Mouse (Mus musculus): ENCODE measurements around the gene Tmem184a. TPM values are rescaled to one million over a fixed set of nuclear protein-coding genes. Genes with fewer than 3 reads are reported as not detected.

Tmem184a gene
- total RNA-seq, 4 experiments from 2014 or later, result 0.37 to 1.1 (median 0.68) TPM

DNA sequence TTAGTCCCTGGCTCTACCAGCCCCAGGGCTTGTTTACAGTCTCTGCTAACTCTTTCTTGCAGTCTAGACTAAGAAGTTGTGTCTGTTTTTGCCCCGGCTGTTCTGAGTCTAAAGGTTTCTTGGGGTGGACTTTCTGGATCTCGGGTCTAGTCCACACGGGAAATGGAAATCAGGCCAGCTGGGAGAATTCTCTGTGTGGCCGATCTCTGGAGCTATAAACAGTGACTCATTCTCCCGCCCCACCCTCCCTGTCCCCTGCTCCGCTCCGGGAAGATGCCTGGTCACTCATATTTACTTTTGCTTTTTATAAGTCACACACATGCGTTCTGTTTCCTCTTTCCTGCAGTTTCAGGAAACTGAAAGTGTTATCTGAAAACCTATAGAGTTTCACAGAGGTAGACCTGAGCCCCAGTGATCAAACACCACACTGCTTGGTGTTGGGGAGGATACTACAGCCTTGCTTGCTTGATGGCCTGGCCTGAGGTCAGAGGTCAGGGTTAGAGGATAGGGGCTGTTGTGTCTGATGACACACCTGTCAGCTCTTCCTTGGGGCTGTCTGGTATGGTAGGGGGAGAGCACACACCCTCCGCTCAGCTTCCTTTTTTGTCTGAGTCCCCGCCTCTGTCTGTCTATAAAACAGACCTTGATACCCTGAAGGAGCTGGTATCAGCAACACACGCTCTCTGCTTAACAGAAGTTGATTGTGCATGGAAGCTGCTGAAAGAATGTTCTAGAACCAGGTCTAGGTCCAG lies 26.2 kb downstream of the Tmem184a start:
- no peak for DNase-seq (ENCODE audit: low spot score in 2 of 2)

DNA sequence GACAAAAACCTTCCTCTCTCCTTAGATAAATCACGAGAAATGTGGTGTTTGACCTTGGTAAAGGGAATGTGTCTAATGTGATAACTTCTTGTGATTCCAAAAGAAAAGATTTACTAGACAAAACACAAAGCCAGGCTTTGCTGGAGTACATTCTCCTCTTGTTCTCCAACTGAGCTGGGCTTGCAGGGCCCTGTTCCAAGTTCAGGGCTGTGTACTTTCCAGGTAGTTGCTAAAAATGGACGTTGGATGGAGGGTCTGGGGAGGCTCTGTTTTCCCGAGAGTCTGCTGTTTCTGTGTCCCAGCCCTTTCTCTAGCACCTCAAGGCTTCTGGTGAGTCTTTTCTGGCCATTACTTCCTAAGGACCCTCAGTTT lies 26.8 kb downstream of the Tmem184a start:
- no peak for DNase-seq (ENCODE audit: low spot score in 2 of 2)

DNA sequence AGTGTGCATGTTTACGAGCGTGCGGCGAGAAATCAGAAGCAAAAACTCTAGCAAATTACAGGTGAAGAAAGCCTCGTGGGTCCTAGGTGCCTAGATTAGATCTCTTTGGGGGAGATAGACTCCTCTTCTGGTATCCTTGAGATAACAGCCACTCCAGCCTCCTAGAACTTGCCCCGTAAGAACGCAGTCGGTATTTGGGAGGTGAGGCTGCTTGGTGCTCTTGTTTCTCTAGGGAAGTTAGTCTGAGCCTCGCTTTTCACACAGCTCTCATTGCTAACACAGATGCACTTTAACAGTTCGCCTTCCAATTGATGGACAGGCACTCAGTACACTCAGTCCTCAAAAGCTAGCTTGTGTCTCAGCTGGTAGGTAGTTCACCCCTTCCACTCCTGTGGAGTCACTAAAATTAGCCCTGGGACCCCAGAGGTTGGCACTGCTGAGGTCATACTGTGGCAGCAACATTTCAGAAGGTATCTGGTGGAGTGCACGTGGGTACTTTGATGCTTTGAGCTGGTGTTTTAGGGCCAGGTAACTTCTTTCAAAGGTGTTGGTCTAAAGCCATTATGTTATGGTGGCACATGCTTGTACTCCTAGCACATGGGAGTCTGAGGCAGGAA lies 27.4 kb downstream of the Tmem184a start:
- no peak for DNase-seq (ENCODE audit: low spot score in 2 of 2)

DNA sequence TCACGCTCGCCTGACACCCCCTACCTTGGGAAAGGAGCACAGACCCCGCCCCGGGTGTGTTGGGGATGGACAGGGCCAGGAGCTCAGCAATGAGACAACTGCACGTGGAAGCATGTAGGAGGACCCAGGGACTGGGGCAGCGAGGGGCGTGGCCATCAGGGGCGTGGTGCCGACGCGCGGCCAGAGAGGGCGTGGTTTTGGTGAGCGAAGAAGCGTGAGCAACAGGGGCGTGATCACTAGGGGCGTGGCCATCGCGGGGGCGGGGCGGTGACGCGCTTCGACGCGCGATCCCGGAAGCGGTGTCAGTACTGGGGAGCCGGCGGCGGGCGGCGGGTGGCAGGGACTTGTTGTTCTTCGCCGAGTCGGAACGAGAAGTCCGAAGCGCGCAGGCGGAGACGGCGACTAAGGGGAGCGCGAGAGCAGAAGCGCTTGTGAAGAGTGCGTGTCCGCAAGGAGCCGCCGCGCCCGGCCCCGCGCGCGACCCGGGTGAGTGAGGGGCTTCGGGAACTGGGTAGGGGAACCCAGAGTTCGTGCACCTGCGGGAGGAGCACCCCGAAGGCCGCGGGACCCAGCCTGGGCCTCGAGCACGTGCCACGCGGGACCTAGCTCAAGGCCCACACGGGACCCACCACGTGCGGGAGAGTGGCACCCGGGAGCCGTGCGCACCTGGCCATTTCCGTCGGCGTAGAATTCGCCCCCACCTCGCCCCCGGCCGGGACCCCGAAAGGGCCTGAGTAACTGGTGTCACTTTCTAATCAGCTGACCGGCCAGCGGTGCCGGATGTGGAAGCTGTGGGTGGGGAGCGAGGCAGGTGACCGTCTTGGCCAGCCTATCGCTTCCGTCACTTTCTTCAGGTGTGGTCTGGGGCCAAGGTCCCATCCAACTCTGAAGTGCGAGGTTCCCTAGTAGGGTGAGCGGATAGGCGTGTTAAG lies 28.2 kb downstream of the Tmem184a start, which contains the start of gene Mafk:
Gene Mafk, plus strand, starts transcription at position 287 of the 932 bp plus-strand sequence.
- peak; percentile 92 to 93 for DNase-seq (ENCODE audit: low spot score in 2 of 2)

DNA sequence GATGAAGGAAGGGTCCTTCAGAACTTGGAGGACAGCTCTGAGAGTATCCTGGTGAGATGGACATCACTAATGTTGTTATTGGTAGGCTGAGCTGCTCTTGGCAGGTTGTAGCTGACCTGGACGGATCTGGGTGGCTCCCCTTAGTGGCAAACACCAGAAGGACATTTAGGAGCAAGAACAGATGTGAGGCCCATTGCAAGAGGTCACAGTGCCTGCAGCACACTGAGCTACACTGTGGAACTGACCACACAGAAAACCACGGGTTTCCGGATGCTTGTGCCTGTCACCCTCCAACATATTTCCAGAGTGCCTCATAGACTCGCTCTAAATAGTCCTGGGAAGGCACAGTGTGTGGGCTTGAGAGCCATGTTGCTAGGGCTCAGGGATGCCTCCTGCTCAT lies 30.3 kb downstream of the Tmem184a start:
- DNase-seq (ENCODE audit: low spot score in 2 of 2), result no peak

DNA sequence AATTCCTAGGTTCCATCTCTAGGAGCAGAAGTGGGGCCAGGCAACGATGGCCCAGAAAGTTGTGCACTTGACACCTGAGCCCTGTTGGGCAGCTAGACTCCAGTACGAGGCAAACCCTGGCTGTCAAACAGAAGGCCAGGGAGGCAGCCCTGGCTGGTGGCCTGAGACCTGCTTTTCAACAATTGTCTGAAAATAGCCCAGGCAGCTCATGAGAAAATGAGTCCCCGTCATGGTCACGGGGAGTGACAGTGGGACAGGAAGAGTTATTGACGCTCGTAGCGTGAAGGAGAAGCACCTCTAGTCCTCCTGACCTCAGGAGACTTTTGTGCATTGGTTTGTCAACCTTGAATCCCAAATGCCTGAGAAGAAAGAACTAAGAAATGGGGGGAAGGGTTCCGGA lies 38.3 kb downstream of the Tmem184a start:
- no peak for DNase-seq (ENCODE audit: low spot score in 2 of 2)

DNA sequence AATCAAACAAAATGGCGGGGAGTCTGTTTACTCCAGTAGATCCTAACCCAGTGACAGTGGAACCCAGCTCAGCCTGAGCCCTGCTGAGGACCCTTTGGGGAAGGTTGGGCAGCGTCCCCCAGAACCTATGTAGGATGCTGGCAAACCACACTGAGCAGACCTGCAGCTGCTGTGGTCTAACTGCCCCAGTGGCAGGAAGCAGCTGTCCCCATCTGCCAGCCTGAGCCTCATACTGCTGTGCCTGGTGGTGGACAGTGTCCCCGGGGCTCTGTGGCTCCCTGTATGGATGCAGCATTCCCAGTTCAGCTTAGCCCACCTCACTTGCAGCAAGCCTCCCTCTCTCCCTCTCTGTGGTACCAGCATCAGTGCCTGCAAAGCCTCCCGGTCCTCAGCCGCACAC lies 42.8 kb downstream of the Tmem184a start:
- no peak for DNase-seq (ENCODE audit: low spot score in 2 of 2)

DNA sequence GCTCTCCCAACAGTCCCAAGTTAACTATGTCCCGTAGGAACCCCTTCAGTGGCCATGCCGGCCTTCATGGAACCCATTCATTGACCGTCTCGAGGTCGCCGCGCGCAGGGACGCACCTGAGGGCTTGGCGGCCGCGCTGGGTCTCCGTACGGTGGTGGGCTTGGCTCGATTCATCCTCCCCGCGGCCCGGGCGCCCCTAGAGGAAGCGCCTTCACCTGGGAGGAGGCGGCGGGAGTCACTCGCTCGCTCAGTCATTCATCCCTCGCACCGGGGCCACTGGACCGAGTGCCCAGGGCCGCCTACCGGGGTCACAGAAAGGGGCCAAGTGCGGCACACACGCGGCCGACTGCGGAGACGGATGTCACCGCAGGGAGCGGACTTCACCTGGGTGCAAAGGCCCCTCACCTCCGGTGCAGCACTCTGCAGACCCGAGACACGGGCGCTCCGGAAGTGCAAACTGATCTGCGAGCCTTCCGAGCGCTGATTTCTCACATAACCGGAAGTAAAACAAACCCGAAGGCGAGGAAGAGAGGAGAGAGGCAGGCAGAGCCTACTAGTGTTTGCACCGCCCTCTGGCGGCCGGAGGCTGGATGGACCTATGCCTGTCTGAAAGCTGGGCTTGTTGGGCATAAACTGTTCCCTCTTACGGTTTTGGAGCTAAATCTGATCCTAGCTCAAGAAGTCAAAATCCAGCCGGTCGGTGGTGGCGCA lies 44.3 kb downstream of the Tmem184a start, which contains the start of gene Ints1:
Gene Ints1, minus strand, starts transcription at position 459 of the 711 bp plus-strand sequence.
- peak; percentile 93 to 97 for DNase-seq (ENCODE audit: low spot score in 2 of 2)

DNA sequence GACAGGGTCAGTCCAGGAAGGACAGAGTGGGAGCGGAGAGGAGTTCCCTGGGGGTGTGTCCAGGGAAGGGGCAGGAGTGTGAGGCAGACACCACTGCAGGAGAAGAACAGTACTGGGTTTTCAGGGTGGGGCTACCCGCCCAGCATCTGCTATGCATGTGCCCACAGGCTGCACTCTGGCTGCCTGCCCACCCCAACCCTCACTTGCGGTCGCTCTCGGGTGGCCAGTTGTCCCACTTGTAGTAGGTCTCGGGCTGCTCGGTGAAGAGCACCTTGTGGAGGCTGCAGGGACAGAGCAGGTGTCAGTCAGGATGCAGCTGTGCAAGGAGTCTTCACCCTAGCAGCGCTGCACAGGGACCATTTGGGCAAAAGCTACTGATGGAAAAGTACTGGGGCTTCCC lies 51.5 kb downstream of the Tmem184a start:
- no peak for DNase-seq (ENCODE audit: low spot score in 2 of 2)

DNA sequence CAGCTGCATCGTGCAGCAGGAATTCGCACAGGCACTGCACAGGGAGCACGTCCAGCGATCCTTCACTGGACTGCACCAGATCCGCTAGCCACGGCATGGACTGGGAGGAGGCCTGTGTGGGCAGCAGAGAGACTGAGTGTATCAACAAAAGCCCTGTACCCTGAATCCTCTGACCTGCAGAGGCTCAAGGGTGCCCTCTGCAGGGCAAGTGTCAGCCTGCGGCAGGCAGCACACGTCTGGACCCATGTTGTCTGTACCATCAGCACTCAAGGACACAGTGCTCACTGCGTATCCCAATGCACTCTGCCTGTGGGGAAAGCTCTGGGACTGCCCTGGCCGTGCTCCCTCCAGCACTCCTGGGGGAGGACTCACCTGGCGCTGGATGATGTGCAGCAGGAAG lies 55.4 kb downstream of the Tmem184a start:
- DNase-seq (ENCODE audit: low spot score in 2 of 2), result no peak

DNA sequence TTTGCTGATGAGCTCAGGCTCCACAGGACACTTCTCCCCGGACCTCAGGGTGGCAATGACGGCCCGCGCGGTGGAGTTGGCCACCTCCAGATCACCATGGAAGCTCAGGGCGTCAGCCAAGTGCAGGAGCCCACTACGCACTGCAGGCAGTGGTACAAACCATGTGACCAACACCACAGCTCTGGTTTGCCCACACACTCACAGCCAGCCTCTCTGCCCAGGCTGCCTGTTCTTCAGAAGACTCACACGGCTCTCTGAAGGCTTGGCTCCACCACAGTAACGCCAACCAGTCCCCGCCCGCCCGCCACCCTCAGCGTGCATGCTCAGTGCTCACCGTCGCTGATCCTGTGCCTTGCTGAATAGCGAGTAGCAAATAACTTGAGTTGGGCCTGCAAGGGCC lies 61.6 kb downstream of the Tmem184a start:
- peak in 1 of 2 experiments; percentile 51 for DNase-seq (ENCODE audit: low spot score in 2 of 2)

DNA sequence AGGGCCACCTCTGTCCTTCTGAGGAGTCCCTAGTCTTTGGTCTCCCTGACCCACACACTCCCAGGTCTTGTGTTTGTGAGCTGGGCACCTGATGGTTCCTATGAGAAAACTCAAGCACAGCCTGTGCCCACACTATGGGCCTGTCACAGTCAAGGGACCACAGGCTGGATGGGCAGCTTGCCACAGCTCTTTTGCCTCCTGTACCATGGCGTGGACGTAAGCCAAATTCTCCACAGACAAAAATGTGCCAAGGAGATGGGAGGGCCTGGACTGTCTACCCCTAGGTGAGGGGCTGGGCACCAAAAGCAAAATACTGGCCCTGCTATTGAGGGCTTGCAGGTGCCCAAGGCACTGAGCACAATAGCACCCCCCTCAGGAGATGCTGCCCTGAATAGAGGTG lies 63.1 kb downstream of the Tmem184a start:
- DNase-seq (ENCODE audit: low spot score in 2 of 2), result no peak

DNA sequence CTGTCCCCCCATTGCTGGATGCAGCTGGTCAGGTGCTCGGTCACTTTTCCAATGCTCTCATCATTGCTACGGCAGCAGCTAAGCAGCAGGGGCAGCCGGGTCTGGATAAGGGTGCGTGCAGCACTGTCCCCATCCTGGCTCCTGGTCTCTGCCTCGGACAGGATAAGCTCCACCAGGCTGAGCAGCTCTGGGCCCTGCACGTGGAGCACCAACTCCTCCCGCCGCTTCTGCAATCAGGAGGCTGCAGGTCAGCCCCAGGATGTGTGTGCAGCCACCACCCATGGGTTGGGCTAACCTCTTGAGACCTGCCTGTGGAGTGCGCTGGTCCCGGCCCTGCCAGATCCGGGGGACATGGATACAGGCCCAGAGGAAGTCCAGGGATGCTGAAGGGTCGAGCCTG lies 63.6 kb downstream of the Tmem184a start:
- DNase-seq (ENCODE audit: low spot score in 2 of 2), result no peak

DNA sequence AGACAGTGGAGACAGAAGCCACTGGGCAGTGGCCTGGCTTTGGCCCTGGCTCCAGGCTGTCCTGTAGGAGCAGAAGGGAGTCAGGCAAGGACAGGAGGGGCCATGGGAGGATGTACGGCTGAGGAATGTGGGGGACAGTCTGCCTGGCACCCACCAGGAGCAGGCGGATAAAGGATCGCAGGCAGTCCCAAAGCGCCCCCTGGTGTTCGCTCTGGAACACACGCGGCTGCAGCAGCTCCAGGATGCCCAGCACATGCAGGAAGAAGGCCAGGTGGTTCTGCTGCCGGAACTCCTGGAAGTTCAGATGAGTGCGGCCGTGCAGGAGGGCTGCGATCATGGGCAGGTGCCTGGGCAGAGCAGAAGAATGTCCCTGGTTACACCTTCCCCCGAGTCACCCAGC lies 65.0 kb downstream of the Tmem184a start:
- peak in 1 of 2 experiments; percentile 68 for DNase-seq (ENCODE audit: low spot score in 2 of 2)

Small RNAs within 50 kb of the gene (microRNA-seq; reads per million reads assigned to microRNA genes)
- gene Mir7037, result 1.6 to 5.6 reads per million in 2 experiments

Other genes with a start within 250 kb of the Tmem184a start
- 1 to 10 TPM; 2.0 to 4.5 (median 2.8) TPM for gene Micall2, start 83.6 kb downstream of the Tmem184a start, total RNA-seq (2022)
- 100 to 1,000 TPM in 1 of 4 experiments, 10 to 100 TPM in 3; 80.3 to 100 (median 97.2) TPM for gene Ints1, start 44.2 kb downstream of the Tmem184a start, total RNA-seq (2022)
- gene Mafk, start 28.4 kb downstream of the Tmem184a start, total RNA-seq (2022), result 10 to 100 TPM in 2 of 4 experiments, 1 to 10 TPM in 2; 9.2 to 16.4 (median 10.5) TPM
- not detected for gene Gm26938, start 6.5 kb upstream of the Tmem184a start, total RNA-seq (2022)
- 10 to 100 TPM; 17.6 to 19.2 (median 18.5) TPM for gene Psmg3, start 7.0 kb upstream of the Tmem184a start, total RNA-seq (2022)
- 10 to 100 TPM; 27.6 to 34.4 (median 30.4) TPM for gene Elfn1, start 88.0 kb upstream of the Tmem184a start, total RNA-seq (2022)

All from layer of hippocampus, adult 8-10 months (tissue).